Mouse (Mus musculus): Measurements from ENCODE around the gene Gatc.
A peak's percentile ranks its signal among the peaks of the same experiment; 100 is the strongest.

DNA sequence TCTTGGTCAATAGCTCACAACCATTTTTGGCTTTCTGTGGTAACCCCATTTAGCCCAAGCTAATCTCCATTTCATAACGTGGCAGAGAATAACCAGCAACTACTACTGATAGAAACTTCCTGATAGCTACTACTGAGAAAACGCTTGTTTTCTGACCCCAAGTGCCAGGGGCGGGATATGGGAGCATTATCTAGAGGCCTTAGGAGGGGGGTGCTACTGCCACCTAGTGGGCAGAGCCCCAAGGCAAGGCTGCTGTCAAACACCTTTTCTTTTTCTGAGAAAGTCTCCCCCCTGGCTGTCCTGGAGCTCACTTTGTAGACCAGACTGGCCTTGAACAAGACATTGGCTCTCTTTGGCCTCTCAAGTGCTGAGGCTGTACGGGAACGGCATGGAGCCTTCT, 6.6 kb upstream of the Gatc start:
- TF ChIP-seq CTCF (IDR thresholded peaks at IDR 0.05; ENCODE audit: control insufficient read depth, insufficient read depth, insufficient read length) (peak; percentile 67), MAX (IDR thresholded peaks at IDR 0.05) (no peak), USF1 (IDR thresholded peaks at IDR 0.05; ENCODE audit: low read depth) (no peak), FOSL1 (IDR thresholded peaks at IDR 0.05; ENCODE audit: insufficient read depth, low read length, poor library complexity, severe bottlenecking) (no peak), CEBPB (IDR thresholded peaks at IDR 0.05; ENCODE audit: low read depth) (no peak)
